Mouse (Mus musculus): ENCODE results near the gene 2410137M14Rik. TPM values are rescaled to one million over a fixed set of nuclear protein-coding genes. Genes with fewer than 3 reads are reported as not detected.
A peak's percentile ranks its signal among the peaks of the same experiment; 100 is the strongest.

2410137M14Rik gene
- polyA plus RNA-seq, 1 experiment from 2014 or later: not detected

- DNase-seq (ENCODE audit: low read depth, low spot score) (no peak), ATAC-seq (no peak)
- no peak for TF ChIP-seq CTCF (IDR thresholded peaks at IDR 0.05)
- ChIA-PET CTCF (no interaction called here), POLR2A (no interaction called here)
- in situ Hi-C loops (cut with MboI; ENCODE audit: low pct_unique_long_range_greater_than_20kb): no loop called here
- no peaks in the 10 kb centered on the region for H3K27me3 ChIP-seq
These were observed 31.8 kb downstream of the 2410137M14Rik start for GRCm38 (mm10) chr17:36949265-36949664.

DNA sequence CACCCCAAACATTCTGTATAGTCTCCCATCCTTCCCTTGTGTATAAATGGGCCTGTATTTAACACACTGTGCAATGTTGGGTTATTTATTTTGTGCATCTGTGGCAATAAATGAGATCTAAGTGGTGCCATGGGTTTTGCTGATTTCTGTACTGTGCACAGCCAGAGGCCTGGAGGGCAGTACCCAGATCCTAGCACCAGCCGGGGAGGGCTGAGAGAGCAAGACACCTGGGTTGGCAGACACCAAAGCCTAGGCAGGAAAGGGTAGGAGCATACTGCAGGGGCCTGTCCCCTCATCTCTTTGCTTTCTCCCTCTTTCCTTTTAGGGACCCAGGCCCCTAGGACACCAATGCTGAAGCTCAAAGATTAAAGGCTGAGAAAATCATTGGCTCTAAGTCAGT, 32.8 kb downstream of the 2410137M14Rik start:
- in situ Hi-C loops (cut with MboI; ENCODE audit: low pct_unique_long_range_greater_than_20kb): no loop called here
- POLR2A ChIA-PET: no interaction called here
- no peak for DNase-seq (ENCODE audit: low read depth, low spot score)
- ATAC-seq: no peak
- TF ChIP-seq CTCF (IDR thresholded peaks at IDR 0.05): no peak
- CTCF ChIA-PET: interaction anchor here (1.0 kb wide), 1 partner anchor 11 kb away, joined by 3 read pairs; no protein-coding TSS in a partner anchor
- H3K27me3 ChIP-seq: no peaks in the 10 kb centered on the region

DNA sequence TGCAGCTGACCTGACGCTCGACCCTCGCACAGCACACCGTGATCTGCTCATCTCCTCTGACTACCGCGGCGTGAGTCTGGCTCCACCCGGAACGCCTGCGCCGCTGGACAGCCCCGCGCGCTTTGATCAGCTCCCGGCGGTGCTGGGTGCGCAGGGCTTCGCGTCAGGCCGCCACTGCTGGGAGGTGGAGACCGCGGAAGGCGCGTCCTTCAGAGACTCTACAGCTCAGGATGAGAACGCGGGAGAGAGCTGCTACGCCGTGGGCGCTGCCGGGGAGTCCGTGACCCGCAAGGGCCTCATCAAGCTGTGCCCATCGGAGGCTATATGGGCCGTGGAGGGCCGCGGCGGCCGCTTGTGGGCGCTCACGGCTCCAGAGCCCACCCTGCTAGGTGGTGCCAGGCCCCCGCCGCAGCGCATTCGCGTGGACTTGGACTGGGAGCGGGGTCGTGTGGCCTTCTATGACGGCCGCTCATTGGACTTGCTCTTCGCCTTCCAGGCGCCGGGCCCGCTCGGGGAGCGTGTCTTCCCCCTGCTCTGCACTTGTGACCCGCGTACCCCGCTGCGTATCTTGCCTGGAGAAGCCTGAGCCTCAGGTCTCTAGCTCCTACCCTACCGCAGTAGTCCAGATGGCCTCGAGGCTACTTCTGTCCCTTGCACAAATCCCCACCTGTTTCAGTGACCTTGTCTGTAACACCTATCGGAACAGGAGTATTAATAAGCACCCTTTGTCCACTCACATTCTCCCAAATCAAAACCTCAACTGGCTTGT, 33.8 kb downstream of the 2410137M14Rik start:
- H3K27me3 ChIP-seq: no peaks in the 10 kb centered on the region
- in situ Hi-C loops (cut with MboI; ENCODE audit: low pct_unique_long_range_greater_than_20kb): no loop called here
- no peak for TF ChIP-seq CTCF (IDR thresholded peaks at IDR 0.05)
- POLR2A ChIA-PET: no interaction called here
- ATAC-seq (no peak), DNase-seq (ENCODE audit: low read depth, low spot score) (no peak)
- CTCF ChIA-PET: interaction anchor here (1.0 kb wide), 1 partner anchor 10 kb away, joined by 3 read pairs; no protein-coding TSS in a partner anchor

GRCm38 (mm10) chr17:36944121-36944775, 36.8 kb downstream of the 2410137M14Rik start:
- POLR2A ChIA-PET: no interaction called here

GRCm38 (mm10) chr17:36943691-36944090, 37.3 kb downstream of the 2410137M14Rik start:
- no peaks in the 10 kb centered on the region for H3K27me3 ChIP-seq
- no peak for TF ChIP-seq CTCF (IDR thresholded peaks at IDR 0.05)
- in situ Hi-C loops (cut with MboI; ENCODE audit: low pct_unique_long_range_greater_than_20kb): no loop called here
- ChIA-PET POLR2A (interaction anchor here (0.6 kb wide), 1 partner anchor 41 kb away, joined by 6 read pairs; no protein-coding TSS in a partner anchor), CTCF (interaction anchor here (1.3 kb wide), 1 partner anchor 14 kb away, joined by 5 read pairs; the partner anchor contains the start of genes Znrd1 and Znrd1as)
- ATAC-seq: no peak
- no peak for DNase-seq (ENCODE audit: low read depth, low spot score)

More at GRCm38 (mm10) chr17:36944121-36944775, 36.8 kb downstream of the 2410137M14Rik start:
- in situ Hi-C loops (cut with MboI; ENCODE audit: low pct_unique_long_range_greater_than_20kb): no loop called here
- ATAC-seq (no peak), DNase-seq (ENCODE audit: low read depth, low spot score) (no peak)
- CTCF ChIA-PET: interaction anchor here (1.3 kb wide), 1 partner anchor 14 kb away, joined by 5 read pairs; the partner anchor contains the start of genes Znrd1 and Znrd1as
- TF ChIP-seq CTCF (IDR thresholded peaks at IDR 0.05): no peak
- no peaks in the 10 kb centered on the region for H3K27me3 ChIP-seq

DNA sequence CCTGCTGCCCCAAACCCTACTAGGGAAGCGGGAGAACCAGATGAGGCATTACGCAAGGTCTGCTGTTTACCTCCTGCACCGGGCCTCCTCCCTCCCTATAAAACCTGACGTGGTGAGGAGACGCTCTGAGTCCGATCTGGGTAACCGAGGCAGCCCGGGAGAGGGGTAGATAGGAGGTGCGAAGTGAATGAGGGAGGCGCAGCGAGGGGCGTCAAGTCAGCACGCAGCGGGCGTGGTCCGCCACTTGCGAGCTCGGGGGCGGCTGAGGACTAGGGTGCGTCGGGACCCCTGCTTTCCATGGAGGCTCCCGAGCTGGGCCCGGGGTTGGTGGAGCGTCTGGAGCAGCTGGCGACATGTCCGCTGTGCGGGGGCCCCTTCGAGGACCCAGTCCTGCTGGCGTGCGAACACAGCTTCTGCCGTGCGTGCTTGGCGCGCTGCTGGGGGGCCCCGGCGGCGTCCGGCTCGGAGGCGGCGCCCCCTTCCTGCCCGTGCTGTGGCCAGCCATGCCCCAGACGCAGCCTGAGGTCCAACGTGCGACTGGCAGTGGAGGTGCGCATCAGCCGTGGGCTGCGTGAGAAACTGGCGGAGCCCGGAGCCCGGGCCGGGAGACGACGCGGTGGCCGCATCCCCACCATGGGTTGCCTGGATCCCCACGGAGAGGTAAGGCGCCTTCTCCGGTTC, 38.1 kb downstream of the 2410137M14Rik start, which contains the start of gene Rnf39:
Rnf39 (plus strand) TSS at position 128 of the 681 bp plus-strand sequence.
- ChIA-PET POLR2A (interaction anchor here (0.6 kb wide), 1 partner anchor 12 kb away, joined by 3 read pairs; no protein-coding TSS in a partner anchor), CTCF (no interaction called here)
- in situ Hi-C loops (cut with MboI; ENCODE audit: low pct_unique_long_range_greater_than_20kb): no loop called here
- no peak for DNase-seq (ENCODE audit: low read depth, low spot score)
- H3K27me3 ChIP-seq: no peaks in the 10 kb centered on the region
- ATAC-seq: no peak
- TF ChIP-seq CTCF (IDR thresholded peaks at IDR 0.05): no peak

DNA sequence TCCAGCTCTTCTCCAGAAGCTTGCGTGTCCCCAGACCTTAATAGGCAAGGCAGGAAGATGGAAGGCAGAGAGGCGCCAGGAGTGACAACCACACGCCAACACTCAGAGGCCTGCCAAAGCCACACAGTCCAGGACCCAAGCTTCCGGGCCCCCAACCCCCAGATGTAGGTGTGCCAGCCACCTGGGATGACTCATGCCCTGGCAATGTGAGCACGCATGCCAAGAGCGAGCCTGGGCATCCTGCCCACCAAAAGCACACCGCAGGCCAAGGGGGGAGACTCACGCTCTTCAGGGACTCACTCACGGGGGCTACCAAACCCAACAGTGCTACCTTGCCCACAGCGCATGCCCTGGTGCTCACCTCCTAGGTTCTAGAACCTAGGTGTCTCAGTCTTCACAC, 38.6 kb downstream of the 2410137M14Rik start:
- TF ChIP-seq CTCF (IDR thresholded peaks at IDR 0.05): no peak
- ATAC-seq: peak; percentile 28
- H3K27me3 ChIP-seq: no peaks in the 10 kb centered on the region
- ChIA-PET POLR2A (interaction anchor here (0.6 kb wide), 1 partner anchor 12 kb away, joined by 3 read pairs; no protein-coding TSS in a partner anchor), CTCF (interaction anchor here (0.8 kb wide), 1 partner anchor 19 kb away, joined by 3 read pairs; no protein-coding TSS in a partner anchor)
- no peak for DNase-seq (ENCODE audit: low read depth, low spot score)
- in situ Hi-C loops (cut with MboI; ENCODE audit: low pct_unique_long_range_greater_than_20kb): no loop called here

DNA sequence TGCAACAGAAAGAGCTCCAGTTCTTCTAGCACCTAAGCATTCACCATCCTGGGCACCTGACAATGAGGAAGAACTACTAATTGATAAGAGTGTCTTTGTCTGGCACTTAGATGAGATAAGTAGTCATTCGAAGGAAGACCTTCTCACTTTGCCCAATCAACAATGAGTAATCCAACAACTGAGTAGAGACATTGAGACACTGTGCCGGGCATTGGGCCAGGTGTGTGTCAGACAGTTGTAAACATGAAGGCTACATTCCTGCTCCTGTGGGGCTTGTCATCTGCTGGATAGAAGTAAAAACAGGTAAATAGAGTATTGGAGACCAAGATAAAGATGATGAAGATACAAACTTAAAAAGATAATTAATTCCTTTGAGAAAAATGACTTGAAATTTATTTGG, 43.0 kb downstream of the 2410137M14Rik start:
- DNase-seq (ENCODE audit: low read depth, low spot score) (peak; percentile 41), ATAC-seq (peak; percentile 51)
- CTCF ChIA-PET: interaction anchor here (1.0 to 1.4 kb wide), 3 partner anchors 8 to 123 kb away, joined by 3 read pairs; no protein-coding TSS in a partner anchor
- POLR2A ChIA-PET: no interaction called here
- H3K27me3 ChIP-seq: no peaks in the 10 kb centered on the region
- in situ Hi-C loops (cut with MboI; ENCODE audit: low pct_unique_long_range_greater_than_20kb): no loop called here
- TF ChIP-seq CTCF (IDR thresholded peaks at IDR 0.05): no peak

- in situ Hi-C loops (cut with MboI; ENCODE audit: low pct_unique_long_range_greater_than_20kb): no loop called here
- CTCF ChIA-PET: interaction anchor here (1.0 to 2.5 kb wide), 2 partner anchors 17 to 25 kb away, joined by 3 to 10 read pairs; no protein-coding TSS in a partner anchor
These were observed 49.2 kb downstream of the 2410137M14Rik start for GRCm38 (mm10) chr17:36931806-36932205.

DNA sequence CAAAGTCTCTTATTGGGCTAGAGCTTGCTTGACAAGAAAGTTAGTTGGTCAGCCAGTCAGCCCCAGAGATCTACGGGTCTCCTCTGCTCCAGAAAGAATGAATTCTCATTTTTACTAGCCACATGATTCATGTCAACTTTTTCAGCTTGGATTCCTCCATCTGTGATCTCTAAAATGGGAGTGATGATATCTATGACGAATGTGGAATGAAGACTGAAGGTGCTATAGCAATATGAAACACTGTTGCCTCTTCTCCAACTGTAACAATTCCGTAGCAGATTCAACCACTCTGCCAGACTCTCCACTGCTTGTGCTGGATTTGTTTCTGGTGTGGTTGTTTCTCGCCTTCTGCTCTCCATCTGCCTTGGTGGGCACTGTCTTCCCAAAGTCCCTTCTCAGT, 49.9 kb downstream of the 2410137M14Rik start:
- POLR2A ChIA-PET: interaction anchor here (0.6 to 1.0 kb wide), 2 partner anchors 11 to 12 kb away, joined by 3 read pairs; partner anchors contain the start of gene Rnf39
- in situ Hi-C loops (cut with MboI; ENCODE audit: low pct_unique_long_range_greater_than_20kb): no loop called here

More at GRCm38 (mm10) chr17:36931806-36932205, 49.2 kb downstream of the 2410137M14Rik start:
- ATAC-seq (peak; percentile 95), DNase-seq (ENCODE audit: low read depth, low spot score) (peak; percentile 33)
- TF ChIP-seq CTCF (IDR thresholded peaks at IDR 0.05): no peak
- no peaks in the 10 kb centered on the region for H3K27me3 ChIP-seq
- POLR2A ChIA-PET: no interaction called here

More for the DNA sequence above, 49.9 kb downstream of the 2410137M14Rik start:
- CTCF ChIA-PET: interaction anchor here (0.8 to 2.5 kb wide), 5 partner anchors 8 to 65 kb away, joined by 3 to 10 read pairs (median 3); no protein-coding TSS in a partner anchor
- no peak for TF ChIP-seq CTCF (IDR thresholded peaks at IDR 0.05)
- no peak for DNase-seq (ENCODE audit: low read depth, low spot score)
- H3K27me3 ChIP-seq: no peaks in the 10 kb centered on the region
- ATAC-seq: no peak

Measured in Patski (cell line).